Mouse (Mus musculus): Measurements from ENCODE around the gene Wdr74. TPM values are rescaled to one million over a fixed set of nuclear protein-coding genes. Genes with fewer than 3 reads are reported as not detected.

Wdr74 gene
- total RNA-seq, 2 experiments from 2014 or later, result 48.5 to 53.1 TPM

GRCm38 (mm10) chr19:8789171-8789570 is 53.5 kb downstream of the Wdr74 start:
- TF ChIP-seq CTCF (IDR thresholded peaks at IDR 0.05), result no peak
- intact Hi-C loops (cut with DNase I), result no loop called here
- peak overlapping the region; percentile 86 for H3K27ac ChIP-seq
- DNase-seq (ENCODE audit: extremely low spot score in 1 of 2, low spot score in 2 of 2), result no peak
- no peak overlapping the region for H3K4me3 ChIP-seq

GRCm38 (mm10) chr19:8790171-8790570 is 54.5 kb downstream of the Wdr74 start:
- intact Hi-C loops (cut with DNase I), result no loop called here
- no peak for TF ChIP-seq CTCF (IDR thresholded peaks at IDR 0.05)
- DNase-seq (ENCODE audit: extremely low spot score in 1 of 2, low spot score in 2 of 2), result no peak
- peak overlapping the region; percentile 86 for H3K27ac ChIP-seq
- no peak overlapping the region for H3K4me3 ChIP-seq

Small RNA genes lying within 50 kb of the gene (microRNA-seq; reads per million reads assigned to microRNA genes)
- 0 reads per million in 2 experiments for gene Mir6992

Other genes starting within 250 kb of the Wdr74 start
- 10 to 100 TPM; 12.5 TPM for gene Slc22a8, start 144.6 kb upstream of the Wdr74 start, total RNA-seq (2021)
- gene Slc22a6, start 117.8 kb upstream of the Wdr74 start, total RNA-seq (2021), result 1 to 10 TPM; 5.2 to 7.3 TPM
- gene Chrm1, start 72.0 kb upstream of the Wdr74 start, total RNA-seq (2021), result 100 to 1,000 TPM; 152 to 155 TPM
- gene Slc3a2, start 12.5 kb upstream of the Wdr74 start, total RNA-seq (2021), result 100 to 1,000 TPM; 144 to 154 TPM
- 1 to 10 TPM; 1.4 to 1.8 TPM for gene 1700092M07Rik, start 4.9 kb downstream of the Wdr74 start, total RNA-seq (2021)
- 10 to 100 TPM; 71.2 to 77.9 TPM for gene Stx5a, start 5.6 kb downstream of the Wdr74 start, total RNA-seq (2021)
- 10 to 100 TPM; 90.2 to 98.8 TPM for gene Nxf1, start 21.2 kb downstream of the Wdr74 start, total RNA-seq (2021)
- 10 to 100 TPM; 63.8 to 66.8 TPM for gene Tmem223, start 35.2 kb downstream of the Wdr74 start, total RNA-seq (2021)
- 1 to 10 TPM; 8.2 to 8.7 TPM for gene Tmem179b, start 38.6 kb downstream of the Wdr74 start, total RNA-seq (2021)
- 10 to 100 TPM; 13.1 to 14.3 TPM for gene Taf6l, start 50.6 kb downstream of the Wdr74 start, total RNA-seq (2021)
- 100 to 1,000 TPM in 1 of 2 experiments, 10 to 100 TPM in 1; 96.6 to 105 TPM for gene Polr2g, start 62.8 kb downstream of the Wdr74 start, total RNA-seq (2021)
- gene Zbtb3, start 66.7 kb downstream of the Wdr74 start, total RNA-seq (2021), result 1 to 10 TPM; 5.3 to 6.7 TPM
- gene Ttc9c, start 83.5 kb downstream of the Wdr74 start, total RNA-seq (2021), result 10 to 100 TPM; 34.5 to 36.7 TPM
- gene Hnrnpul2, start 84.2 kb downstream of the Wdr74 start, total RNA-seq (2021), result 100 to 1,000 TPM; 125 to 129 TPM
- not detected for gene AC129217.1, start 93.9 kb downstream of the Wdr74 start, total RNA-seq (2021)
- gene Bscl2, start 101.6 kb downstream of the Wdr74 start, total RNA-seq (2021), result 100 to 1,000 TPM; 109 TPM
- 100 to 1,000 TPM; 184 to 198 TPM for gene Gng3, start 103.4 kb downstream of the Wdr74 start, total RNA-seq (2021)
- gene Lrrn4cl, start 114.9 kb downstream of the Wdr74 start, total RNA-seq (2021), result 1 to 10 TPM in 1 of 2 experiments, under 1 TPM in 1; 0.87 to 1.1 TPM
- gene Ubxn1, start 135.7 kb downstream of the Wdr74 start, total RNA-seq (2021), result 10 to 100 TPM; 86.1 to 94.7 TPM
- gene Uqcc3, start 145.1 kb downstream of the Wdr74 start, total RNA-seq (2021), result 10 to 100 TPM; 33.1 to 36.2 TPM
- 1 to 10 TPM; 6.5 to 9.3 TPM for gene Lbhd1, start 147.9 kb downstream of the Wdr74 start, total RNA-seq (2021)
- not detected for gene Gm49403, start 148.1 kb downstream of the Wdr74 start, total RNA-seq (2021)
- gene 1810009A15Rik, start 153.0 kb downstream of the Wdr74 start, total RNA-seq (2021), result 10 to 100 TPM; 22.5 to 23.2 TPM
- 1 to 10 TPM; 1.2 to 6.7 TPM for gene Gm49416, start 153.1 kb downstream of the Wdr74 start, total RNA-seq (2021)
- gene Ints5, start 157.2 kb downstream of the Wdr74 start, total RNA-seq (2021), result 10 to 100 TPM; 21.7 to 22.9 TPM
- 100 to 1,000 TPM in 1 of 2 experiments, 10 to 100 TPM in 1; 96.4 to 104 TPM for gene Ganab, start 162.2 kb downstream of the Wdr74 start, total RNA-seq (2021)
- 100 to 1,000 TPM; 172 to 173 TPM for gene B3gat3, start 184.5 kb downstream of the Wdr74 start, total RNA-seq (2021)
- 1 to 10 TPM; 5.6 to 7.2 TPM for gene Rom1, start 193.5 kb downstream of the Wdr74 start, total RNA-seq (2021)
- 10 to 100 TPM; 11.0 to 13.7 TPM for gene Eml3, start 193.7 kb downstream of the Wdr74 start, total RNA-seq (2021)
- gene Mta2, start 206.0 kb downstream of the Wdr74 start, total RNA-seq (2021), result 10 to 100 TPM; 55.5 to 55.6 TPM
- 10 to 100 TPM; 21.4 to 22.4 TPM for gene Tut1, start 218.0 kb downstream of the Wdr74 start, total RNA-seq (2021)
- 100 to 1,000 TPM; 228 to 236 TPM for gene Eef1g, start 231.2 kb downstream of the Wdr74 start, total RNA-seq (2021)

All from left cerebral cortex, adult 2 months (tissue).